Mouse (Mus musculus) heart, embryonic 11.5 days (tissue): ENCODE data around the gene Sfswap. TPM values are rescaled to one million over a fixed set of nuclear protein-coding genes. Genes with fewer than 3 reads are reported as not detected.
"Not testable (repeated sequence)": the region's sequence is repeated elsewhere in the genome, so short reads cannot be mapped to it uniquely, and the experiment has no call there.

Experiments
- ATAC-seq: fragments of 200-750 bp; cut with Nextera tagmentation; replicated peaks from 2 replicates; pipeline ENCODE4 v1.8.0; 2017; ENCODE audit warnings: moderate library complexity; ENCODE audit not compliant: insufficient number of reproducible peaks, low FRiP score, low TSS enrichment
- H3K27ac ChIP-seq: fragments of 300-500 bp; sonication (generic); 2 replicates; pipeline ENCODE4 v1.5.1; 2014; ENCODE audit warnings: mild to moderate bottlenecking, low read depth, low read length
- H3K27me3 ChIP-seq: fragments of 300-500 bp; sonication (generic); 2 replicates; pipeline ENCODE4 v1.6.1; 2014; ENCODE audit warnings: mild to moderate bottlenecking, low read length, mixed read lengths; ENCODE audit not compliant: control insufficient read depth, insufficient read depth
- H3K36me3 ChIP-seq: fragments of 300-500 bp; sonication (generic); 2 replicates; pipeline ENCODE4 v1.6.1; 2014; ENCODE audit warnings: mild to moderate bottlenecking, low read length, moderate library complexity, mixed read lengths; ENCODE audit not compliant: control insufficient read depth, insufficient read depth
- H3K4me1 ChIP-seq: fragments of 300-500 bp; sonication (generic); 2 replicates; pipeline ENCODE4 v1.6.1; 2014; ENCODE audit warnings: low read length; ENCODE audit not compliant: control insufficient read depth, insufficient read depth
- H3K4me2 ChIP-seq: fragments of 300-500 bp; sonication (generic); 2 replicates; pipeline ENCODE4 v1.6.1; 2014; ENCODE audit warnings: mild to moderate bottlenecking, moderate library complexity
- H3K4me3 ChIP-seq: fragments of 300-500 bp; sonication (generic); 2 replicates; pipeline ENCODE4 v1.5.1; 2014; ENCODE audit warnings: low read depth, low read length
- H3K9ac ChIP-seq: fragments of 300-500 bp; sonication (generic); 2 replicates; pipeline ENCODE4 v1.6.1; 2014; ENCODE audit warnings: mild to moderate bottlenecking, low read depth, low read length, moderate library complexity
- H3K9me3 ChIP-seq: fragments of 300-500 bp; sonication (generic); replicated peaks from 2 replicates; pipeline ENCODE4 v1.6.1; 2016; ENCODE audit warnings: low read length; ENCODE audit not compliant: control insufficient read depth
- WGBS: fragments of 180-500 bp; shearing (Covaris S2); extraction: QIAGEN DNeasy Blood & Tissue Kit; methylation state at CpG from one replicate; pipeline ENCODE4 v1.1.7; 2014; ENCODE audit not compliant: insufficient replicate concordance; 5-methylcytosine and 5-hydroxymethylcytosine counted together
- polyA plus RNA-seq: library from polyadenylated mRNA; unstranded; fragments of >200 nt; fragmentation: Nextera tagmentation; extraction: Ambion mirVana; gene quantifications from 2 replicates; pipeline ENCODE4 v1.2.1, GENCODE M21; 2014

Gene Sfswap
- polyA plus RNA-seq, 1 experiment from 2014 or later = 31.0 TPM

DNA sequence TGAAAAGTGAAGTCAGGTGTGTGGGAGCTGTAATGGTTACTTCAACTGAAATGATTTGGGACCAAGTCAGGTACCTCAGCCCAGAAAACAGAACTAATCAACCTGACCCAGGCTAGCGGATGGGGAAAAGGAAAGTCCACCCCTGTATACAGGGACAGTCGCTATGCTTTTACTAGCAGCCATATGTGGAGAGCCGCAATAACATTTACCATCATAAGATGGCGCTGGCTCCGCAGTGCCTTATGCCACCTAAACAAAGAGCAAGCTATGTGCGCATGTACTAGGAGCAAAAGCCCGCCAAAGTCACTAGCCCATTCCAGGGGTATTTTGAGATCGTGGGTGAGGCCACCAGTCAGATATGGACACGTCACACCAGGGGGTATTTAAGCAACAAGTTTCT is 119.6 kb downstream of the Sfswap start:
- H3K27me3 ChIP-seq, H3K4me3 ChIP-seq, H3K4me2 ChIP-seq, H3K9ac ChIP-seq, H3K9me3 ChIP-seq, H3K36me3 ChIP-seq, H3K27ac ChIP-seq, H3K4me1 ChIP-seq, ATAC-seq: not testable (repeated sequence)
- 57% methylated on average over 9 of the region's 9 CpGs for WGBS

Other genes with a start within 250 kb of the Sfswap start
- gene Mmp17, start 82.9 kb downstream of the Sfswap start, polyA plus RNA-seq = 0.37 and 0.51 TPM in 2 replicates
- 3.4 and 3.7 TPM in 2 replicates for gene Zfp11, start 168.9 kb downstream of the Sfswap start, polyA plus RNA-seq
- not detected in 2 replicates for gene Sept14, start 207.3 kb downstream of the Sfswap start, polyA plus RNA-seq
- gene Mrps17, start 214.3 kb downstream of the Sfswap start, polyA plus RNA-seq = 167 and 169 TPM in 2 replicates
- 233 and 237 TPM in 2 replicates for gene Nipsnap2, start 223.8 kb downstream of the Sfswap start, polyA plus RNA-seq